Mouse (Mus musculus) left cerebral cortex, adult 9 months (tissue): ENCODE data around the gene Lrrc8d.

Source experiments
- DNase-seq, 2 experiments: peaks; one replicate each; pipeline ENCODE4 v3.0.0; 2022; ENCODE audit warnings: low spot score in 2 of 2

Gene Lrrc8d

GRCm38 (mm10) chr5:105699141-105700069 is at the start of gene Lrrc8d:
Lrrc8d (plus strand) TSS chr5:105699969.
- peak; percentile 69 to 86 for DNase-seq

GRCm38 (mm10) chr5:105650728-105651479 is 48.9 kb upstream of the Lrrc8d start:
- no peak for DNase-seq

- no peak for DNase-seq
Measured at GRCm38 (mm10) chr5:105651561-105651991, 48.2 kb upstream of the Lrrc8d start.

GRCm38 (mm10) chr5:105654237-105655063 is 45.3 kb upstream of the Lrrc8d start:
- peak; percentile 53 to 91 for DNase-seq

GRCm38 (mm10) chr5:105655100-105655734 is 44.6 kb upstream of the Lrrc8d start:
- DNase-seq = no peak

- DNase-seq = no peak
Measured at GRCm38 (mm10) chr5:105661894-105662293, 37.9 kb upstream of the Lrrc8d start.

- DNase-seq = no peak
Measured at GRCm38 (mm10) chr5:105666930-105667329, 32.8 kb upstream of the Lrrc8d start.

- no peak for DNase-seq
Measured at GRCm38 (mm10) chr5:105667411-105667810, 32.4 kb upstream of the Lrrc8d start.

- DNase-seq = no peak
Measured at GRCm38 (mm10) chr5:105669086-105669485, 30.7 kb upstream of the Lrrc8d start.

- DNase-seq = no peak
Measured at GRCm38 (mm10) chr5:105669508-105670353, 30.0 kb upstream of the Lrrc8d start.

GRCm38 (mm10) chr5:105672332-105672731 is 27.4 kb upstream of the Lrrc8d start:
- DNase-seq = no peak

GRCm38 (mm10) chr5:105675511-105675910 is 24.3 kb upstream of the Lrrc8d start:
- DNase-seq = no peak

- DNase-seq = no peak
Measured at GRCm38 (mm10) chr5:105677071-105677470, 22.7 kb upstream of the Lrrc8d start.

- no peak for DNase-seq
Measured at GRCm38 (mm10) chr5:105678243-105678642, 21.5 kb upstream of the Lrrc8d start.

- DNase-seq = no peak
Measured at GRCm38 (mm10) chr5:105679261-105679660, 20.5 kb upstream of the Lrrc8d start.

GRCm38 (mm10) chr5:105679921-105680843 is 19.6 kb upstream of the Lrrc8d start:
- DNase-seq = no peak

- DNase-seq = peak in 1 of 2 experiments; percentile 46
Measured at GRCm38 (mm10) chr5:105682143-105682611, 17.6 kb upstream of the Lrrc8d start.

GRCm38 (mm10) chr5:105683912-105684350 is 15.8 kb upstream of the Lrrc8d start:
- DNase-seq = no peak
